8 mouse cellular contexts compared by ENCODE assay signal in the genomic region with DNA sequence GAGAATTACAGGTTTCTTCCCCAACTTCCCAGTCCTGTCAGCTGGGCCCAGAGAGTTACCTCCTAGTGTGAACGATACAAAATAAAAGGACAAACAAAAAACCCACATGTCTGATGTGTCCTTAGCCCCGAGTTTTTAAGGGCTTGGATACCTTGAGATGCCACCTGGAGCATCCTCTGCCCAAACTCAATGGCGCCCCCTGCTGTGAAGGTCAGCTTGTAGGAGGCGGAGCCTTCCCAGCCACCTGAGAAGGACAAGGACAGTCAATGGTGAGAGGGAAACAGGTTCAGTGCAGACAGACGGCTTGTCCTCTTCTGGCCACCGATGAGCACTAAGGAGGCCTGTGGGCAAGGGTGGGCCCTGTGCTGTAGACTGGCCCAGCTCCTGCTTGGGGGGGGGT. TPM values are rescaled to one million over a fixed set of nuclear protein-coding genes. Genes with fewer than 3 reads are reported as not detected.
DNase-seq lines count a peak whose midpoint lies in the region; ATAC-seq and TF ChIP-seq lines count a peak whose summit lies in the region.

No protein-coding gene starts in this region.

- no peak for ATAC-seq in forebrain, postnatal 0 days
- ATAC-seq in forebrain, embryonic 16.5 days = no peak
- no peak for ATAC-seq in neural tube, embryonic 11.5 days (ENCODE audit: insufficient read depth, low FRiP score, low TSS enrichment)
- no peak for ATAC-seq in neural tube, embryonic 15.5 days (ENCODE audit: low FRiP score)
- ATAC-seq in inflammation-experienced regulatory T-cells, adult 6 months = no peak

- 0 out of 2 replicates have a peak, but pooled peaks cover 4% of the 10 kb centered on the region for H3K4me1 ChIP-seq in forebrain, postnatal 0 days (ENCODE audit: insufficient read depth)
- peaks cover 13% of the 10 kb centered on the region for H3K4me1 ChIP-seq in forebrain, embryonic 16.5 days (replicated peaks; ENCODE audit: control insufficient read depth, insufficient read depth, low read length)
- H3K4me1 ChIP-seq in neural tube, embryonic 11.5 days (ENCODE audit: control insufficient read depth, insufficient read depth, low read length) = peaks cover 18% of the 10 kb centered on the region
- peaks cover 31% of the 10 kb centered on the region for H3K4me1 ChIP-seq in neural tube, embryonic 15.5 days

- H3K4me2 ChIP-seq in forebrain, postnatal 0 days (ENCODE audit: low read depth) = no peak overlapping the region
- no peak overlapping the region for H3K4me2 ChIP-seq in forebrain, embryonic 16.5 days (ENCODE audit: low read length)
- H3K4me2 ChIP-seq in neural tube, embryonic 11.5 days (ENCODE audit: low read depth) = no peak overlapping the region
- no peak overlapping the region for H3K4me2 ChIP-seq in neural tube, embryonic 15.5 days

- no peaks in the 10 kb centered on the region for H3K9me3 ChIP-seq in forebrain, postnatal 0 days (ENCODE audit: low read length)
- no peaks in the 10 kb centered on the region for H3K9me3 ChIP-seq in forebrain, embryonic 16.5 days (ENCODE audit: control insufficient read depth, low read length)
- H3K9me3 ChIP-seq in neural tube, embryonic 11.5 days (ENCODE audit: control insufficient read depth, low read length) = no peaks in the 10 kb centered on the region
- no peaks in the 10 kb centered on the region for H3K9me3 ChIP-seq in neural tube, embryonic 15.5 days (replicated peaks)

- no peak for DNase-seq in forebrain, postnatal 0 days
- peak; percentile 21 for DNase-seq in neural tube, embryonic 11.5 days (ENCODE audit: low spot score)
- DNase-seq in cerebellum, adult 9-11 months = peak; percentile 81
- peak; percentile 82 for DNase-seq in lung, postnatal 14 days
- DNase-seq in thymus, postnatal 4 days = peak; percentile 95

- no peaks in the 10 kb centered on the region for H3K27me3 ChIP-seq in forebrain, postnatal 0 days (ENCODE audit: insufficient read depth, low read length)
- no peaks in the 10 kb centered on the region for H3K27me3 ChIP-seq in forebrain, embryonic 16.5 days (replicated peaks; ENCODE audit: control insufficient read depth, insufficient read depth, low read length)
- no peaks in the 10 kb centered on the region for H3K27me3 ChIP-seq in neural tube, embryonic 11.5 days (ENCODE audit: control insufficient read depth, insufficient read depth, low read length)
- H3K27me3 ChIP-seq in neural tube, embryonic 15.5 days (replicated peaks) = no peaks in the 10 kb centered on the region

- H3K4me3 ChIP-seq in forebrain, postnatal 0 days (ENCODE audit: low read depth, low read length) = no peak overlapping the region
- no peak overlapping the region for H3K4me3 ChIP-seq in forebrain, embryonic 16.5 days (replicated peaks; ENCODE audit: low read length)
- no peak overlapping the region for H3K4me3 ChIP-seq in neural tube, embryonic 11.5 days (ENCODE audit: low read depth, low read length)
- no peak overlapping the region for H3K4me3 ChIP-seq in neural tube, embryonic 15.5 days (replicated peaks)

- no peak overlapping the region for H3K27ac ChIP-seq in forebrain, postnatal 0 days (ENCODE audit: low read depth, low read length)
- no peak overlapping the region for H3K27ac ChIP-seq in forebrain, embryonic 16.5 days (ENCODE audit: low read length)
- no peak overlapping the region for H3K27ac ChIP-seq in neural tube, embryonic 11.5 days (ENCODE audit: low read depth, low read length)
- no peak overlapping the region for H3K27ac ChIP-seq in neural tube, embryonic 15.5 days (replicated peaks)

- H3K36me3 ChIP-seq in forebrain, postnatal 0 days (ENCODE audit: insufficient read depth) = peaks cover 51% of the 10 kb centered on the region
- H3K36me3 ChIP-seq in forebrain, embryonic 16.5 days (ENCODE audit: control insufficient read depth, insufficient read depth) = peaks cover 23% of the 10 kb centered on the region
- H3K36me3 ChIP-seq in neural tube, embryonic 11.5 days (ENCODE audit: control insufficient read depth, insufficient read depth, low read length) = peaks cover 13% of the 10 kb centered on the region
- H3K36me3 ChIP-seq in neural tube, embryonic 15.5 days = peaks cover 48% of the 10 kb centered on the region

- TF ChIP-seq CTCF in forebrain, postnatal 0 days (IDR thresholded peaks at IDR 0.05; ENCODE audit: low read depth) = peak; percentile 43

- H3K9ac ChIP-seq in forebrain, postnatal 0 days = no peak overlapping the region
- no peak overlapping the region for H3K9ac ChIP-seq in forebrain, embryonic 16.5 days (replicated peaks; ENCODE audit: low read depth, low read length)
- no peak overlapping the region for H3K9ac ChIP-seq in neural tube, embryonic 11.5 days (ENCODE audit: low read length)
- H3K9ac ChIP-seq in neural tube, embryonic 15.5 days (replicated peaks) = no peak overlapping the region

- 69% methylated on average over 6 of the region's 6 CpGs for WGBS in forebrain, postnatal 0 days
- 66% methylated on average over 6 of the region's 6 CpGs for WGBS in forebrain, embryonic 16.5 days
- WGBS in neural tube, embryonic 11.5 days = 76% methylated on average over 6 of the region's 6 CpGs
- WGBS in neural tube, embryonic 15.5 days = 72% methylated on average over 6 of the region's 6 CpGs

RNA-seq across cellular contexts. Expression of gene Unc13d, which starts 3.3 kb away (rescaled TPM):
- 0.46 and 0.86 TPM in 2 replicates for total RNA-seq in forebrain, postnatal 0 days (2014; rRNA removed)
- polyA plus RNA-seq in forebrain, postnatal 0 days (2015; fragmentation: Nextera tagmentation; extraction: Ambion mirVana) = 0.29 and 0.58 TPM in 2 replicates
- 0.60 and 0.62 TPM in 2 replicates for polyA plus RNA-seq in forebrain, embryonic 16.5 days (2015; fragmentation: Nextera tagmentation; extraction: Ambion mirVana)
- polyA plus RNA-seq in neural tube, embryonic 11.5 days (2014; fragmentation: Nextera tagmentation; extraction: Ambion mirVana) = 1.3 and 1.5 TPM in 2 replicates
- 1.0 and 7.1 TPM in 2 replicates for polyA plus RNA-seq in neural tube, embryonic 15.5 days (2015; fragmentation: Nextera tagmentation; extraction: Ambion mirVana)
- 100 to 1,000 TPM in 1 of 3 experiments, 10 to 100 TPM in 2; 80.1 to 128 (median 81.9) TPM for polyA plus RNA-seq in inflammation-experienced regulatory T-cells, adult 6 months (2017; shearing (Covaris generic))

RNA-seq across cellular contexts. Expression of gene Wbp2, which starts 5.7 kb away (rescaled TPM):
- 94.7 and 130 TPM in 2 replicates for total RNA-seq in forebrain, postnatal 0 days (2014; rRNA removed)
- polyA plus RNA-seq in forebrain, postnatal 0 days (2015; fragmentation: Nextera tagmentation; extraction: Ambion mirVana) = 281 and 287 TPM in 2 replicates
- 162 and 163 TPM in 2 replicates for polyA plus RNA-seq in forebrain, embryonic 16.5 days (2015; fragmentation: Nextera tagmentation; extraction: Ambion mirVana)
- polyA plus RNA-seq in neural tube, embryonic 11.5 days (2014; fragmentation: Nextera tagmentation; extraction: Ambion mirVana) = 95.3 and 105 TPM in 2 replicates
- 162 and 167 TPM in 2 replicates for polyA plus RNA-seq in neural tube, embryonic 15.5 days (2015; fragmentation: Nextera tagmentation; extraction: Ambion mirVana)
- polyA plus RNA-seq in inflammation-experienced regulatory T-cells, adult 6 months (2017; shearing (Covaris generic)) = 100 to 1,000 TPM; 153 to 156 (median 154) TPM

RNA-seq across cellular contexts. Expression of gene Trim47, which starts 45.9 kb away (rescaled TPM):
- total RNA-seq in forebrain, postnatal 0 days (2014; rRNA removed) = 10.5 and 13.0 TPM in 2 replicates
- 6.6 and 7.8 TPM in 2 replicates for polyA plus RNA-seq in forebrain, postnatal 0 days (2015; fragmentation: Nextera tagmentation; extraction: Ambion mirVana)
- polyA plus RNA-seq in forebrain, embryonic 16.5 days (2015; fragmentation: Nextera tagmentation; extraction: Ambion mirVana) = 6.6 and 8.7 TPM in 2 replicates
- 3.2 and 3.3 TPM in 2 replicates for polyA plus RNA-seq in neural tube, embryonic 11.5 days (2014; fragmentation: Nextera tagmentation; extraction: Ambion mirVana)
- 9.8 TPM in 2 replicates for polyA plus RNA-seq in neural tube, embryonic 15.5 days (2015; fragmentation: Nextera tagmentation; extraction: Ambion mirVana)
- under 1 TPM in 1 of 3 experiments, not detected in 2; 0.39 TPM for polyA plus RNA-seq in inflammation-experienced regulatory T-cells, adult 6 months (2017; shearing (Covaris generic))

RNA-seq across cellular contexts. Expression of gene Trim65, which starts 49.8 kb away (rescaled TPM):
- 4.2 and 5.0 TPM in 2 replicates for total RNA-seq in forebrain, postnatal 0 days (2014; rRNA removed)
- 1.2 and 1.9 TPM in 2 replicates for polyA plus RNA-seq in forebrain, postnatal 0 days (2015; fragmentation: Nextera tagmentation; extraction: Ambion mirVana)
- 2.0 TPM in 2 replicates for polyA plus RNA-seq in forebrain, embryonic 16.5 days (2015; fragmentation: Nextera tagmentation; extraction: Ambion mirVana)
- polyA plus RNA-seq in neural tube, embryonic 11.5 days (2014; fragmentation: Nextera tagmentation; extraction: Ambion mirVana) = 1.6 TPM in 2 replicates
- 3.4 and 4.1 TPM in 2 replicates for polyA plus RNA-seq in neural tube, embryonic 15.5 days (2015; fragmentation: Nextera tagmentation; extraction: Ambion mirVana)
- 10 to 100 TPM in 2 of 3 experiments, 1 to 10 TPM in 1; 9.5 to 13.3 (median 11.4) TPM for polyA plus RNA-seq in inflammation-experienced regulatory T-cells, adult 6 months (2017; shearing (Covaris generic))

RNA-seq across cellular contexts. Expression of gene Unk, which starts 51.0 kb away (rescaled TPM):
- 38.9 and 43.8 TPM in 2 replicates for total RNA-seq in forebrain, postnatal 0 days (2014; rRNA removed)
- polyA plus RNA-seq in forebrain, postnatal 0 days (2015; fragmentation: Nextera tagmentation; extraction: Ambion mirVana) = 18.7 and 22.5 TPM in 2 replicates
- 37.6 and 42.1 TPM in 2 replicates for polyA plus RNA-seq in forebrain, embryonic 16.5 days (2015; fragmentation: Nextera tagmentation; extraction: Ambion mirVana)
- polyA plus RNA-seq in neural tube, embryonic 11.5 days (2014; fragmentation: Nextera tagmentation; extraction: Ambion mirVana) = 30.3 and 34.4 TPM in 2 replicates
- polyA plus RNA-seq in neural tube, embryonic 15.5 days (2015; fragmentation: Nextera tagmentation; extraction: Ambion mirVana) = 31.6 and 33.5 TPM in 2 replicates
- 10 to 100 TPM; 10.1 to 14.6 (median 12.7) TPM for polyA plus RNA-seq in inflammation-experienced regulatory T-cells, adult 6 months (2017; shearing (Covaris generic))
